Mouse (Mus musculus) CD4-positive, CD25-positive, alpha-beta regulatory T cell, adult 2 months (primary cell): Measurements from ENCODE around the gene Hand1.
"Not testable (repeated sequence)": the region's sequence is repeated elsewhere in the genome, so short reads cannot be mapped to it uniquely, and the experiment has no call there.

ENCODE experiments used
- DNase-seq: peaks from one replicate; pipeline ENCODE4 v3.0.0-alpha.2; 2012; ENCODE audit warnings: low read depth, low spot score

The Hand1 gene

DNA sequence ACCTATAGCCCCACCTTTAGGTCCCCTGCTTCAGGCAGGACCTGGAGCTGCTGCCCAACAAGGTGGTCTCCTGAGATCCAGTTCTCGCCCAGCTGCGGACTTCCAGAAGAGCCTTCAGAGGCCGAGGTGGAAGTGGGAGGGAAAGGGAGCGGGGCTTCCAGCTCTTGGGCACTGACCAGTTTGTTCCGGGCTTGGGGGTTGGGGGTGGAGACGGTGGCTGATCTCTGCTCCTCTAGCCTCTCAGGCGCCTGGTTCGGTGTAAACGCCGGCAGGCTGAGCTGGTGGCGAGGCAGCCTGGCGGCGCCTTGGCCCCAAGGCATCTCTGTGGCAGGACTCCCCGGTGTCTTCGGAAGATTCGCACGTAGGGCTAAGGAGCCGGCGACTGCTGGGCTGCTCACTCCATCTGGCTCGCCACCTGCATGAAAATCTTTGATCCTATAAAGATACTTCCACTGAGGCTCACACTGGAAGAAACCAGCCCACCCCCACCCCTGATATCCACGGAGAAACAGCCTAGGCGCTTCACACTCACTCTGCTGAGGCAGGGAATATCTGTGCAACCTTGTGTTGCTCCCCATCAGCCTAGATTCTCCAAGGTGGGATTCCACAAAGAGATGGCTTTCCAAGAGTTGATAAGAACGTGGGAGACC is at the start of gene Hand1:
Gene Hand1 (minus strand): TSS at position 267 of the 650 bp plus-strand sequence.
- DNase-seq = no peak

DNA sequence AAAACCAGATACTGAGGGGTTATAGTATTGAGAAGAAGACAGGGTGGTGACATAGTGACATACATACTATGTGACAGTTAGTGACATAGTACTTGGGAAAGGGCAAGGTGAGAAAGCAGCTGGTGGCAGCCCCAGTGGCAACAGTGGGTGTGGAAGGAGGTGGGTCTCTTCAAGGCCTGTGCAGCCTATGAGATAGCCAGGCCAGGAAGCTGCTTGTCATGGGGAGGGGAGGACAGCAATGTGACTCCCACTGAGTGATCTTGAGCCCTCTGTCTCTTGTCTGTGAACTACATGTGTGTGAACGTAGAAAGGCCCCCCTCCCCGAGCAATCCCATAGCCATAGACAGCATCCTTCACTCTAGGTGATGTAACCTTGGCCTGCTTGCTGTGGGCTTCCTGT is 43.5 kb upstream of the Hand1 start:
- no peak for DNase-seq

DNA sequence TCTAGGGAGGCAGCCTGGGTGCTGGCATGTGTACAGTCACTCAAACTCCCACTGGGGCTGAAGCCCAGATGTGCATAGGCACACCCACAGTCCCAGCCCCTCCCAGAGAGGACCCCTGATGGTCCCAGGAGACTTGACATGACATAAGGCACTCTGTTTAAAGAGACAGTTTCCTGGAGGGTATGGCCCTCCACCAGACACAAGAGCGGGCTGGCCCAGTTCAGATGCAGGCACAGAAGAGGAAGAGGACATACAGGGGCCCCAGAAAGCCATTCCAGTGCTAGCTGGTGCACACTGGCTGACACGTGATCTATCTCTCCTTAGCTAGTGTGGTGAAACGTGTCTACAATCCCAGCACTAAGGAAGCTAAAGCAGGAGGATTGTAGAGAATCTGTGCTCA is 40.4 kb upstream of the Hand1 start:
- no peak for DNase-seq

DNA sequence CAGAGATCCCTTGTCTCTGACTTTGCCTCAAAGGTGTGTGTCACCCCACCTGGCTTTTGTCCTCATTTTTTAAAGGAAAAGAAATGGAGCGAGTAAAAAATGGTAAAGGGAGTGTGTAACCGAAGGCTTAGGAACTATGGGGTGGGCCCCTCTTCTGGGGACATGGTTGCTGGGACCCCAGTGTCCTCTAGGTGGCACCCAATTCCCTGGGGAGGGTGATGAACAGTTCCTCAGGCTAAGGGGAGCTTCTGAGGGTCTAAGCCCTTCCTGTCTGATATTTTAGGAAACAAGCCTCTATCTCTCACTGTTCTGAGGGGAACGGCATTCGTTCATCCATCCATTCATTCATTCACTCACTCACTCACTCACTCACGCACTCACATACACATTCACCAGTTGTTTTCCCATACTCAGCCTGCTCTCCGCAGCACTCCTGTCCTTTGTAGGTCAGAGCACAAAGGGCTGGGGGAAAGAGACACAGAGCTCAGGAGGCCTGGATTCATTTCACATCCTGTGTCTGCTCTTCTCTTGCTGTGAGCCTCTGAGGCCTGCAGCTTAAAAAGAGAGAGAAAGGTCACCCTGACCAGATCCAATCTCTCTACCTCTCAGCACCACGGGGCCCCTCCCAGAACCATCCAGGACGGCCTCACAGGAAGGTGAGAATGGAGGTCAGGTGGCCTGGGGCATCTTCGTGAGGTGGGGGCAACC is 36.3 kb upstream of the Hand1 start:
- peak; percentile 5 for DNase-seq

DNA sequence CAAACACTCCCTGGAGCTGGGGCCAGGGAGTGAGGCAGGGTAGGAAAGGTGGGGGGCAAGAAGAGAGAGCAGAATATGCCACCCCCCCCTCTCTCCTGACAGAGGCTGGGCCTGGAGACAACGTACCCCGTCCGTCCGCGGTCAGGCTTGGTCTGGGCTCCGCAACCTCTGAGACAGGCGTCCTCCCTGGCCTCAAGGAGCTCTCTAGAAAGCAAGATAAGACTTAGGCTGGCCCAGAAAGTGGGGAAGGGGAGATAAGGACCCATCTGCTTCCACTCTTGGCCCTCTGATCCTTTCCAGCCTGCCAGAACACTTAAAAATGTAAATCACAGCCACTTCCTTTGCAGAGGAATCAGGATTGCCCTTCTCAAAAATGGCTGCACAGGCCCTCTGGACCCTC is 33.8 kb upstream of the Hand1 start:
- no peak for DNase-seq

DNA sequence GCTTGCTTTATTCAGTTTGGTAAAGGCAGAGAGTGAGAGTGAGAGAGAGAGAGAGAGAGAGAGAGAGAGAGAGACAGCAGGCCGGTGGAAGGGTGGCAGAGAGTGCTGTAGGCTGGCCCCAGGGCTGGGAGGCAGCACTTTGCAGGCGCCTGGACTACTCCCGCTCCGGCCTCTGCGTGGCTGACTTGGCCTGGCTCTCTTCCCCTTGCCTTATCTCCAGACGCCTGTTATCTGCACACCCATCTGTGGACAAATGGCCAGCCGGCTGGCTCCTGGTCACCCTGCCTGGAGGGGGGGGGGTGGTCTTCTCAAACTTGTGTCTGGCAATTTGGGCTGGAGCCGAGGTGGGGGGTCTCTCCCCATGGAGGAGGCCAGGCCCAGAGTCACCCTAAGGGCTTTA is 32.0 kb upstream of the Hand1 start:
- DNase-seq = no peak

DNA sequence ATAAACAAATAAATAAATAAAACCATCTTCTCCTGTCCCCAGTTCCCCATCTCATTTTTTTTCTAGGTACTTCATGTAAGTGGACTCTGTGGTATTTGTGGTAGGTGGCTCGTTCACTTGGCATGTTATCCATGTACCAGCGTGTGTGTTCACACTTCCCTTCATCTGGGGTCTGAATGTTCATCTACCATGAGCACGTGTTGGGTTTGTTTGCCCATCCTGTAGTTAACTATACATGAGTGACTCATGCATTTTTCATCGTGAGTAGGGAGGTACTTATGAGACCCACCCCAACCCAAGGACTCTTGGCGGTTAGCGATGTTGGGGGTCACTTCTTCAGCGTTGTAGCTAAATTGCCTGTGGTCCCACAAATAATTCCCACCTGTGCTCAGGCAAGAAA is 29.5 kb upstream of the Hand1 start:
- no peak for DNase-seq

DNA sequence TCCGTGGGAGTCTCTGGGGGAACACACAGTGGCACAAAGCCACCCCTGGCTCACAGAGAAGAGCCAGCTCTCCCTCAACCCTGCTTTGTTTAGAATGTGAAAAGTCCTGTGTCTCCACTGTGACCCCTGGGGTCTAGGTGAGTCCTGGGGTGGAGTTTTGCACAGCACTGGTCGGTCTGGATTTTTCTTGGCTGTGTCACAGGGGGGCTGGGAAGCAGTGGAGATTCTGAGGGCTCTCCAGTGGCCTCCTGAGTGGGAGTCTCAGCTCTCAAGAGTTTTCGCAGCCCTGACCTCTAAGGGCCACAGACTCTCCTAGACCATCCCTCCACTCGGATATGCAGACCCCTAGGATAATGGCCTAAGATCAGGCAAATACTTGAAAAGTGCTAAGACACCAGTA is 25.1 kb upstream of the Hand1 start:
- DNase-seq = no peak

DNA sequence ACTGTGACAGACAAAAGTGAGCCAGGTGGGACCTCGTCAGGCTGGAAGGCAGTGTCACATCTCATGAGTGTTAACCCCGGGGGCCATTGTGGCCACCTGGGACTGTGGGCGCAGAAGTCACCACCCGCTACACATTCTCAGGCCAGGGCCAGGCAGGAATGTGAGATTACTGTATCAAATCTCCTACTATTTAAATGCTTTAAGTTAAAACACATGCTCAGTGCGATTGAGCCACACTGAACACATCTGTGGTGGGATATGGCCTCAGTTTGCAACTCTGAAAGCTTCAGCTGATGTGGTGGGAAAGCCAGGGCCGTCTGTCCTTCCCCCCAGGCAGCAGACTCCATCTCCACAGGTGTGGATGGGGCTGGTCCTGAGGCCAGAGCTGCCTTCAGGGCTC is 21.0 kb upstream of the Hand1 start:
- DNase-seq = no peak

DNA sequence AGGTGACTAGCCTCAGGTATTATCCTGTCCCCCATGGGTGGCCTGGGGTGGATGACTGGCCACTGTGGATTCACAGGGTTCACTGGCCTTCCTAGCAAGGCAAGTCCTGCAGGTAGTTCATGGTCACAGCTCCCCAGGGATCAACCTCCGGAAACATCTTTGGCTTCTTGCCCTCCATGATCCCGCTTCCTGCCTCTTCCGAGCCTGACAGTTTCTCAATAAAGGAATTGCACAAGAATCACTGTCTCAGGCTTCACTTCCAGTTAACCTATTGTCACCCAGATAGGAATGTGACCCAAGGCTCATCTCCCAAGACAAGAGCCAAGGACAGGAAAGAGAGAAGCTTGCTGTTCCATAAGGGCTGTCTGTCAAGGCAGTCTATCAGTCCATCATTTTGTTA is 18.3 kb upstream of the Hand1 start:
- DNase-seq = no peak

DNA sequence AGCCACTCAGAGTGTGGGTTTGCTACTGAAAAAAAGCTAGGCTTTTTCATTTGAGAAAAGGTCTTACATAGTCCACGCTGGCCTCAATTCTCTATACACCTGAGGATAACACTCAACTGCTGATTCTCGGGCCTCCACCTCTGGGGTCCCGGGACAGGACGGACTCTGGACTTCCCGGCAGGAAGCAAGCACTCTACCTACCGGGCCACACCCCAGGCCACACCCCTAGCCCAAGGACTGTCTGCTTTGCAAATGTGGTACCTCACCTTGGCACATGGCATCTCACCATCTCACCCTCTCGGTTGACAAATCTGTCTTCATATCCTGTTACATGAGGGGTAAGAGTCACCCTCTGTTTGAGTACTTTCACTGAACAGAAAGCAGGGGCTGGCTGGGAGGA is 17.7 kb upstream of the Hand1 start:
- DNase-seq = no peak

DNA sequence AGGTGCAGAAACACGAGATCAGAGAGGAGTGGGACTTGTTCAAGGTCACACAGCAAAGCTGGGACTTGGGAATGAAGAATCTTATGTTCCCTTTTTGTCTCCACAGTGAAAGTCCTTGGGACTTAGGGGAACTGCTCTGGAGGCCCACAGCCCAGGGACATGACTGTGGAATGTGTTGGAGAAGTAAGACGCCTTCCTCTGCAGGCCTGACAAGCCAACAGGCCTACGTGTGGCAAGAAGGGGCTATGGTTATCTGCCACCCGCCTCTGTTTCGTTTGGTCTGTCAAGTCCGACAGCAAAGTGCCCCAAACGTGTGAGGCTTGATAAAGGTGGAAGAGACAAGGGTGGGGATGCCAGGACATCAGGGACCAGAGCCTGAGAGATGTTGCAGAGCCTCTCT is 14.8 kb upstream of the Hand1 start:
- no peak for DNase-seq

DNA sequence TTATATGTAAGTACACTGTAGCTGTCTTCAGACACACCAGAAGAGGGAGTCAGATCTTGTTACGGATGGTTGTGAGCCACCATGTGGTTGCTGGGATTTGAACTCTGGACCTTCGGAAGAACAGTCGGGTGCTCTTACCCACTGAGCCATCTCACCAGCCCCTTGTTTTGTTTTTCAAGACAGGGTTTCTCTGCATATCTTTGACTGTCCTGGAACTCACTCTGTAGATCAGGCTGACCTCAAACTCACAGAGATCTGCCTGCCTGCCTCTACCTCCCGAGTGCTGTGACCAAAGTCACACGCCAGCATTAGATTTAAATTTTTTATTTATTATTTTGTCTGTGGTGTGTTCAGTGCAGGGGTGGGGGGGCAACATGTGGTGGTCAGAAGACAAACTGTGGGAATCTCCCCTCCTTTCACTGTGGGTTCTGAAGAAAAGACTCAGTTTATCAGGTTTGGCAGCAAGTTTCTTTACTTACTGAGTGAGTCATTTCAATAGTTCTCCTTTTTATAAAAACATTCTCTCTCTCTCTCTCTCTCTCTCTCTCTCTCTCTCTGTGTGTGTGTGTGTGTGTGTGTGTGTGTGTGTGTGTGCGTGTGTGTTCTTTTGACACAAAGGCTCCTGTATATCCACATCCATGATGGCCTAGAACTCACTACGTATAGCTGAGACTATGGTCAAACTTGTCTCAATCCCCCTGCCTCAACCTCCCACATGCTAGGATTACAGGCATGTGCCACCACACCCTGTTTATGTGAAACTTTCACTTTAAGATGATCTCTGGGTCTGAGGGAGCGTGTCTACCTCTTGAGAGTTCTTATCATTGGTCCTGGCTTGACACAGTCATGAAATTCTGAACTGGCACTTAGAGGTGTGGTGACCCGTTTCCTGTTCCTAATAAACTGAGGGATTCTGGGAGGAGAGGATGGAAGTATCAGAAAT is 14.1 kb upstream of the Hand1 start:
- not testable (repeated sequence) for DNase-seq

DNA sequence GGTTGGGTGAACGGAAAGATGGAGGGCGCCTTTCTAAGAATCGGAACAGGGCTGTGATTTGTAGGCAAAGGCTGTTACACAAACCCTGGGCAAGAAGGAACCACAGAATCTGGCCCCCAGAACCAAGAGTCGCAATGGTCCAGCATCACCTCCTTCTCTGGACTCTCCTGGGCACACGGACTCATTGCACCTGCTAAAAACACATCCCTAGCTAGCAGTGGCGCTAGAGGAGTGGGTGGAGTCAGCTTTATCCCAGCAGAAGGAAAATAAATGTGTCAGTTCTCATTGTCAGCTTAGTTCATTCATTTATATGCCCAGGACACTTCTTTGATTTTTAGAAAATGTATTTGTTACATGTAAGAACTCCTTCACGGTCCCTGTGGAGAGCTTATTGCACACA is 8.8 kb upstream of the Hand1 start:
- no peak for DNase-seq

DNA sequence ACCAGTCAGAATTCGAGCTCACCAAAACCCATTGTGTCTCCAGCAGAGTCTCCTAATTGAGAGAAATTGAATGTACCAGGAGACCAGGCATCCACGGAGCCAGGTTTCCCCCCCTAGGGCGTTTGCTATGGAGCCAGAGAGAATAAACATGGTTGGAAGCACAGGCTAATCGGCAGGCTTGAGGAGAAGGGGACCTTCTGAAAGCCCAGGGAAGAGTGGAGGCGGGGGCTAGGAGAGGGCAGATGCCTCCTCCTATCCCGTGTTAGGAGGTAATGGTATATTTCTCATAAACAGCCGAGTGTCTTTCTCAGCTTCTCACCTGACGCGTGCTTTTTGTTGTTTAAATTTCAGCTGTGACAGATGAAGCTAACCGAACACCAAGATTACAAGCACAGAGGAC is 8.4 kb upstream of the Hand1 start:
- DNase-seq = no peak

DNA sequence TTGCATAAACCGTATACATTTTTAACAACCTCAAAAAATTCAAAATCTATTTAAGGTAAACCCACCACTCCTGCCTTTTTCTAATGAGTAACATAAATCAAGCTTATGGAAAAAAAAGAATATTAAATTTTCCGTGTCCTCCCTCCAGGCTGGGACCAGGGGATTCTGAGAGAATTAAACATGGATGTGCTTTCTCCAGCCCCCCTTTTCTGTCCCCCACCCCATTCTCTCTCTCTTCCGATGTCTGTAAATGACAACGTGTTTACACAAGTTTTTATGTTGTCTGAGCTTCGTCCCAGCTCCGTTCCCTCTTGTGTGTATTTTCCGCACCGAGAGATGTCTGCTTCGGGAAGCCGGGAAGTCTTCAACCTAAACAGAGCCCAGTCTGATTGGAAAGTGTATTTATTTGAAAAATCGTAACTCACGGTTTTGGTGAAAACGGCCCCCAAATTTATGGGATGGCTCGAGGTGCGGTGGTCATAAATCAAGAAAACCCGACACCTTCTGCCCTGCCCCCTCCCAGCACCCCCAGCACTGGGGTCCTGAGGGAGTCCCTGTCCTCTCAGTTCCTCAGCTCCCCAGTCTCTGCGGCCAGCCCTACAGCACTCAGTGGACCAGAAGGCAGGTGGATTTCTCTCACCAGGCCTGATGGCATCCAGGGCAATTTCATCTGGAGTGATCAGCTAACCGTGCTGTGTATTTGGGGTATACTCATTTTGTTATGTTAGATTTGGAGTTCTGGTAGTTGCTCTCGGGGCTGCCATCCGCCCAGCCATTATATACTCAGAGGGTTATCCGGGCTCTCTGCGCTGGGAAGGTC is 5.5 kb upstream of the Hand1 start:
- DNase-seq = no peak

DNA sequence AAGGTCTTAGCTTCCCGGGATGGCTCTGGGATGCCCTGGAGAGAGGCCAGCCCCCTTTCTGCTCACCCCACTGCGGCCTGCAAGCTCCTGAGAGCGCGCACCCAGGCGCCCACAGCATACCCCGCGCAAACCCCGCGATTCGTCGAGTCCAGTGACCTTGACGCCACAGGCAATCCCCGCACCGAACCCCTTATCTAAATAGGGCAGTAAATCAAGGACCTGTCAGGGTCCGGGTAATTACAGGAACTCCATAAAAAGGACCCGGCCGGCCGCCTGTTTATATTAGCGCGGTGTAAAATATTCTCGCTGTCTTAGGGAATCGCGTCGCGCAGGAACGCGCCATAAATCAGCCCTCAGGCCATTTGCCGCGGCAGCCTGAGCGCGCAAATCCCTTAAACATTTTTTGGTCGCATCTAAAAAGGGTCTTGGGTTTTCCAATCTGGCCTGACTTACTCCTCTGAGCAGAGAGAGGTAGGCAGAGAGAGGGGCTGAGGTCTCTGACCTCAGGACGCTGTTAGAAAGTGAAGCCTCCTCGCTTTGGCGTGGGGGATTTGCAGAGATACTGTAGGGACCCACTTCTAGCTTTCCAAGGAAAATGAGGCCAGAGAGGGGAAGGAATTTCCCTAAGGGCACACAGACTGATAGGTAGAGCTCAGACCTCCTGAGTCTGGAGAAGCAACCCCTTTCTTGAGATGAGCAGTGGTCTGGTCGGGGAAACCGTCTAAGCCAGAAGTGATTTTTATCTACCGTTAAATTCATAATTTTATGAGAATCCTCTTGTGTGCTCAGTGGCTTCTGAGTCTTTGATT is 4.5 kb upstream of the Hand1 start:
- no peak for DNase-seq

DNA sequence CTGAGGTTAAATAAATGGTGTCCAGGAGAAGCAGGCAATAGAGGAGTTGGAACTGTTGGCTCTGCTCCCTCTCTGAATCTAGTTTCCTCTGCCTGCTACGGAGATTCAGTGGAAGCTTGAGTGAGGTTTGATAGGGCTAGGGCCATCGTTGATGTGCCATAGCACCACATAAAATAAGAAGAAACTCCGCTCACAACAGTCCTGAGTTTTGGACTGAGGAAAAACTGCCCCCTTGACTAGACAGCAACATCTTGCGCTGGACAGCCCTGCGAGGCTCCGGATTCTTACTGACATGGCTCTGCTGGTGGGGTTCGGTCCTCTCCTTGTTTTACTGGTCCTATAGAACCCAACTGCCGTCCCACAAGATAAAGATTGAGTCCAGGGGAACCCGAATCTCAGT is 3.8 kb upstream of the Hand1 start:
- no peak for DNase-seq

DNA sequence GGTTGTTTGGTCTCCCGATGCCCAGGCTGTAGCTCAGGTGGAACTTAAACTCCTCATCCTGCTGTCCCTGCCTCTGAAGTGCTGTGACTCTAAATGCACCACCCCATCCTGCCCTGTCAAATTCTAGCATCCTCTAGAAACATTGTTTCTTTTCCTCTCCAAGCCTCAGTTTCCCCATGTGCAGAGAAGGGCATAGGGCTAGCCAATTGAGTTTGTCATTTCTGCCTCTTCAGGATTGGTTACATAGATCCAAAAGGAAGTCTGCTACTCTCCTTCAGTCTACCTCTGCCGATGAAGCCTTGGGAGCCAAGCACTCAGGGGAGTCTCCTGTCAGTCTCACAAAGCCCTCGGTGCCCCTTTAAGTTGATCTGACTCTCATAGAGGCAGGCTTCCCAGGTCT is 3.3 kb upstream of the Hand1 start:
- DNase-seq = no peak

DNA sequence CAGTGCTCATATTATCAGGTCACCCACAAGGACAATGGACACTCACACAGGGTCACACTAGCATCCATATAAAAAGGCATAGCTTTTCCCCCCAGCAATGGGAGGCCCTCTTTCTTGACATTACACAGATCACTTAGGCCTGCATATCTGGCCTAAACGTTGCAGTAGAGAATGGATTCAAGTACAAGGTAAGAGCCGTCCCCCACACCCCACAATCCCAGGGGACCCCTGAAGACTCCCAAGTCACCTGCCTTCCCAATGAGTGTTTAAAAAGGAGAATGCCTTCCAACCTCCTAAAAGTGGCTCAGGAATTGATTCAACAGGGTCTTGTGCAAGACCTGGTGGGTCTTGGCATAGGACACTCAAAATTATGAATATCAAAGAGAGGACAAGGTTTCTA is 2.7 kb upstream of the Hand1 start:
- DNase-seq = no peak

DNA sequence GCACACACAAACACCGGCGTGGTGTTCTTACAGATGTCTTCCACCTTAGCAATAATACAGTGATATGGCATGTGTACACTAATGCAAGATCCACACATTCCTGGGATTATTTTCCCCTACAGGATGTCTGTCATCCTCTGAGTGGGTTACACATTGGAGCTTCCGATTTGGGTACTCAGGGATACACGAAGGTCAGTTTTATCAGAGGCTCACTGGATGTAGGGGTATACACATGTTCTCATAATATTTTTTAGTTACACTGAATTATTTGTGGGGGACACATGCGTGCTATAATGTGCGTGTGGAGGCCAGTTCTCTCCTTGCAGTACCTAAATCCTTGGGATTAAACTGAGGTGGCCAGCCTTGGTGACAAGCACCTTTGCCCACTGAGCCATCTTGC is 1.4 kb upstream of the Hand1 start:
- no peak for DNase-seq
